Mouse (Mus musculus) lung, embryonic 16.5 days (tissue): ENCODE results near the gene Hmgn3. TPM values are rescaled to one million over a fixed set of nuclear protein-coding genes. Genes with fewer than 3 reads are reported as not detected.
A peak's percentile ranks its signal among the peaks of the same experiment; 100 is the strongest.

ENCODE experiments used
- ATAC-seq: fragments of 200-750 bp; cut with Nextera tagmentation; 2 replicates; pipeline ENCODE4 v1.8.0; 2017; ENCODE audit warnings: low read depth, mild to moderate bottlenecking, moderate library complexity
- H3K27ac ChIP-seq: fragments of 300-500 bp; sonication (generic); 2 replicates; pipeline ENCODE4 v1.5.1; 2014; ENCODE audit warnings: mild to moderate bottlenecking, control low read depth, low read length
- H3K27me3 ChIP-seq: fragments of 300-500 bp; sonication (generic); 2 replicates; pipeline ENCODE4 v1.6.1; 2014; ENCODE audit warnings: low read depth, low read length, mixed read lengths; ENCODE audit not compliant: control insufficient read depth, insufficient read depth
- H3K36me3 ChIP-seq: fragments of 300-500 bp; sonication (generic); 2 replicates; pipeline ENCODE4 v1.6.1; 2014; ENCODE audit warnings: low read length; ENCODE audit not compliant: control insufficient read depth, insufficient read depth
- H3K4me1 ChIP-seq: fragments of 300-500 bp; sonication (generic); replicated peaks from 2 replicates; pipeline ENCODE4 v1.6.1; 2014; ENCODE audit warnings: low read length, mixed read lengths; ENCODE audit not compliant: control insufficient read depth, insufficient read depth
- H3K4me2 ChIP-seq: fragments of 300-500 bp; sonication (generic); 2 replicates; pipeline ENCODE4 v1.6.1; 2014; ENCODE audit warnings: low read depth, low read length, control low read depth
- H3K4me3 ChIP-seq: fragments of 300-500 bp; sonication (generic); 2 replicates; pipeline ENCODE4 v1.5.1; 2014; ENCODE audit warnings: mild to moderate bottlenecking, low read length, control low read depth
- H3K9ac ChIP-seq: fragments of 300-500 bp; sonication (generic); 2 replicates; pipeline ENCODE4 v1.6.1; 2014; ENCODE audit warnings: low read length, control low read depth
- H3K9me3 ChIP-seq: fragments of 300-500 bp; sonication (generic); 2 replicates; pipeline ENCODE4 v1.6.1; 2016; ENCODE audit warnings: low read length; ENCODE audit not compliant: control insufficient read depth
- WGBS: fragments of 180-500 bp; shearing (Covaris S2); extraction: QIAGEN DNeasy Blood & Tissue Kit; methylation state at CpG from one replicate; pipeline ENCODE4 v1.1.7; 2014; 5-methylcytosine and 5-hydroxymethylcytosine counted together
- polyA plus RNA-seq: library from polyadenylated mRNA; unstranded; fragments of >200 nt; fragmentation: Nextera tagmentation; extraction: Ambion mirVana; gene quantifications from 2 replicates; pipeline ENCODE4 v1.2.1, GENCODE M21; 2015

Hmgn3 gene
- polyA plus RNA-seq, 1 experiment from 2014 or later: 92.0 TPM

GRCm38 (mm10) chr9:83117486-83117885 lies 29.0 kb downstream of the Hmgn3 start:
- no peaks in the 10 kb centered on the region for H3K36me3 ChIP-seq
- no peak for ATAC-seq
- H3K4me2 ChIP-seq: no peak overlapping the region
- H3K9ac ChIP-seq: no peak overlapping the region
- no peaks in the 10 kb centered on the region for H3K9me3 ChIP-seq
- WGBS: 81% methylated on average over 7 of the region's 7 CpGs
- H3K4me1 ChIP-seq: no peaks in the 10 kb centered on the region
- no peak overlapping the region for H3K27ac ChIP-seq
- no peaks in the 10 kb centered on the region for H3K27me3 ChIP-seq
- H3K4me3 ChIP-seq: no peak overlapping the region

DNA sequence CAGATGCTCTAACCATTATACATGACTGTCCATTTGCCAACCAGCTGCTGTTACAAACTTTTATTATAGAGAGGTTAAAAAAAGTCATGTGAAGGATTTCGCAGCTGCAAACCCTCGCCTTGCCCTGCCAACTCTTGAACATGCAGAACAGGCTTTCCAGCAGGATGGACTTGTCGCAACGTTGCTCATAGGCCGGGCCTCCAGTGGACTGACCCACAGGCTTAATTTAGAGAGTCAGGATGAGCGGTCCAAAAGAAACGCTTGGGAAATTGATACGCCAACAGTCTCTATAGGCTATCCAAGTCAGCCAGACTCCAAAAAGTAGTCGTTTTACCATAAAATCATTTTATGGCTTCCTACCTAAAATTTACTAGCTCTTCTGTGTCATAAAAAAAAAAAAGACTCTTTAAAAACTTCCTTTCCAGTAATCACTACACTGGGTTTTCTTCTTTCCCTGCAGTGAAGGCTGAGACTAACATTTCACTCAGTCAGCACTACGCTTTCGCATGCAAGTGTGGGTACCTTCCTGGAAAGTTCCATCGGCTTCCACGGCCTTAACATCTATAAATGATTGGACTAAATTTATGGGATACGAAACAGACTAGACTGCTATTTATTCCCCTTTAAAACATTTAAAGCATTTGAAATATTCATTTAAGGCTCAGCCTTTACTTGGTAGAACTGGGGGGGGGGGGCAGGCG lies 29.6 kb downstream of the Hmgn3 start:
- Histone ChIP-seq H3K9me3 (no peaks in the 10 kb centered on the region), H3K4me3 (no peak overlapping the region), H3K27me3 (no peaks in the 10 kb centered on the region), H3K9ac (no peak overlapping the region), H3K36me3 (no peaks in the 10 kb centered on the region), H3K27ac (no peak overlapping the region), H3K4me2 (no peak overlapping the region), H3K4me1 (no peaks in the 10 kb centered on the region)
- 92% methylated on average over 15 of the region's 15 CpGs for WGBS
- no peak for ATAC-seq

DNA sequence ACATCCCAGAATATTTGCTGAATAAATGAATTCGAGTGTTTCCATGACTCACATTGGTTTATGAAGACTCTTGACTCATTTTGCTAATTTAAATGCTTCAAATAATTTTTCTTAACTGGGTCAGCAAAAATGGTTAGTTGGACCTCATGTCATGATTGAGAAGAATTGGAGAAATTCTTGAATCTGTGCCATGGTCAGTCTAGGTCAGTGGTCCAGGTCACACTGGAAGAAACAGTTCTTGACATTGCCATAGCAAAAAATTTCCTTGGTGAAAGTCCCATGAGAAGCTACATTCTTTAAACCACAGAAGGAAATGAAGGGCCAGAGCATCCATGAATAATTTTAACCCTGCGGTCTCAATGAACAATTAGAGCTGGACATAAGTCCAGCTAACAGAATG lies 30.8 kb downstream of the Hmgn3 start:
- H3K4me3 ChIP-seq: no peak overlapping the region
- ATAC-seq: no peak
- H3K4me1 ChIP-seq: no peaks in the 10 kb centered on the region
- H3K9ac ChIP-seq: no peak overlapping the region
- no peaks in the 10 kb centered on the region for H3K36me3 ChIP-seq
- H3K9me3 ChIP-seq: no peaks in the 10 kb centered on the region
- no peaks in the 10 kb centered on the region for H3K27me3 ChIP-seq
- no peak overlapping the region for H3K4me2 ChIP-seq
- 87% methylated on average over 2 of the region's 2 CpGs for WGBS
- no peak overlapping the region for H3K27ac ChIP-seq

DNA sequence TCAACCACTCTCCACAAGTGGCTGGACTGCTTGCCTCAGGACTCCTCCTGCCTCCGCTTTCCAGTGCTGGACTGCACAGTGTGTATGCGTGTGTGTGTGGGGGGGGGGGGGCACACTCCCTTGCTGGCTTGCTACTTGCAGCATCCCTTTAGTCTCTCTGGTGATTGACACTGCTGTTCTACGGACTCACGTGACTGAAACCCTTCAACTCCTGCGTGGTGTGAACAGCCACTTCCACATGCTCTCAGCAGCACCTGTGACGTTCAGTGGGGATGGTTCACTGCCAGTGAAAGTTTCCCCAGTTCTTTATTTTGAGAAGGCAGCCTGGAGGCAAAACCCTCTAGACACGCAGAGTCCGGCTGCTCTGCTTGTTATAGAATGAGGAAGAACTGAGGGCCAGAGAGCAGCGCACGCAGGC lies 32.7 kb downstream of the Hmgn3 start:
- no peaks in the 10 kb centered on the region for H3K27me3 ChIP-seq
- no peaks in the 10 kb centered on the region for H3K4me1 ChIP-seq
- no peak overlapping the region for H3K9ac ChIP-seq
- no peak overlapping the region for H3K27ac ChIP-seq
- 67% methylated on average over 10 of the region's 10 CpGs for WGBS
- no peak overlapping the region for H3K4me2 ChIP-seq
- 0 out of 2 replicates have a peak, but pooled peaks have one; percentile 23 for ATAC-seq
- no peaks in the 10 kb centered on the region for H3K36me3 ChIP-seq
- no peaks in the 10 kb centered on the region for H3K9me3 ChIP-seq
- no peak overlapping the region for H3K4me3 ChIP-seq

DNA sequence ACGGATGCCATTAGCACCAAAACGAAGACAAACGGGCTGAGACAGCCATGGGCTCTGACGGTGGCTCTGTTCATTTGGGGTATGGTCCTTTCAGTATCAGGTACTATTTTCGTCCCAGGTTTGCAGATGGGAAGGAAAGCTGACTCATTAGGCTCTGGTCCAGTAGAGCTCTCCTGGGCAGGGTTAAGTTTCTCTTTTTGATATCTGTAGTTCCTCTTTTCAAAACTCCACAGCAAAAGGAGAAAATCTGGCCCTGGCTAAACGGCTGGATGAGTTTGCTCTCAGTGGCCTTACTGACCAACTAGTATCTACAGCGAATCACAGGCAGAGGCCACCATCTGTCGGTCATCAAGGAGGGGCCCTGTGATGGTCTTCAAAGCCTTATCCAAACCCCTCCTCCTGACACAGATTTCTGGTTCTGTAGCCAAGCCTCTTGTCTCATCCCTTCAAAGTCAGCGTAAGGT lies 34.1 kb downstream of the Hmgn3 start:
- 63% methylated on average over 9 of the region's 9 CpGs for WGBS
- no peak for ATAC-seq
- H3K9ac ChIP-seq: no peak overlapping the region

GRCm38 (mm10) chr9:83111789-83112188 lies 34.7 kb downstream of the Hmgn3 start:
- H3K4me2 ChIP-seq: no peak overlapping the region
- no peak for ATAC-seq
- no peak overlapping the region for H3K9ac ChIP-seq
- WGBS: 77% methylated on average over 3 of the region's 3 CpGs
- no peaks in the 10 kb centered on the region for H3K27me3 ChIP-seq
- H3K36me3 ChIP-seq: no peaks in the 10 kb centered on the region
- H3K4me1 ChIP-seq: no peaks in the 10 kb centered on the region
- no peak overlapping the region for H3K27ac ChIP-seq
- H3K9me3 ChIP-seq: no peaks in the 10 kb centered on the region
- H3K4me3 ChIP-seq: no peak overlapping the region

More for the DNA sequence above, 34.1 kb downstream of the Hmgn3 start:
- no peaks in the 10 kb centered on the region for H3K36me3 ChIP-seq
- H3K4me3 ChIP-seq: no peak overlapping the region
- H3K27me3 ChIP-seq: no peaks in the 10 kb centered on the region
- no peak overlapping the region for H3K27ac ChIP-seq
- no peaks in the 10 kb centered on the region for H3K9me3 ChIP-seq
- no peaks in the 10 kb centered on the region for H3K4me1 ChIP-seq
- H3K4me2 ChIP-seq: no peak overlapping the region

DNA sequence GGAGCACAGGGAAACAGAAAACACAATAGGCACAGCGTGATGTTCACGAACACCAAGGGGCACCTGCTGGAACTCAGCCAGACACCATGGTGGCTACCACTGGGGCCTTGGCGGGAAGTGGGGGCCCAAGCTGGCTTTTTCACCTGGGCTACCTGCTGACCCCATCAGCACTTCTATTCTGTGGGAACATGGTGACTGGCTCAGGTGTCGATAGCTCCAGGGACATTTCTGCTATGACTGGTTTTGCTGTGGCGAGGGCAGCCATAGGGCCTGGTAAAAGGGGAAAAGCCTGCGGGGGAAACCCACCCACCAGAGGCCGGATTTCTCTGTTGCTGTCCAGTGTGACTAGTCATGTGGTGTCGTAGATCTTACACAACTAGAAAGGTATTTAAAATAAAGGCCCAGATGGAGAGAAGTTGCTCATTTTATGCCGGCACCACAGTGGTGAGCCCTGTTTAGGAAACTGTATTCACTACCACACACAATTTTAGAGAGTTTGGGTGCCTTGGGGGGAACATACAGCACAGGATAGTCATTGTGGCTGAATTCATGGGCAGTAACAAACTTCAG lies 35.3 kb downstream of the Hmgn3 start:
- Histone ChIP-seq H3K4me3 (no peak overlapping the region), H3K9me3 (no peaks in the 10 kb centered on the region), H3K4me2 (no peak overlapping the region), H3K36me3 (no peaks in the 10 kb centered on the region), H3K9ac (no peak overlapping the region), H3K27me3 (no peaks in the 10 kb centered on the region), H3K4me1 (no peaks in the 10 kb centered on the region), H3K27ac (no peak overlapping the region)
- 84% methylated on average over 9 of the region's 9 CpGs for WGBS
- ATAC-seq: no peak

DNA sequence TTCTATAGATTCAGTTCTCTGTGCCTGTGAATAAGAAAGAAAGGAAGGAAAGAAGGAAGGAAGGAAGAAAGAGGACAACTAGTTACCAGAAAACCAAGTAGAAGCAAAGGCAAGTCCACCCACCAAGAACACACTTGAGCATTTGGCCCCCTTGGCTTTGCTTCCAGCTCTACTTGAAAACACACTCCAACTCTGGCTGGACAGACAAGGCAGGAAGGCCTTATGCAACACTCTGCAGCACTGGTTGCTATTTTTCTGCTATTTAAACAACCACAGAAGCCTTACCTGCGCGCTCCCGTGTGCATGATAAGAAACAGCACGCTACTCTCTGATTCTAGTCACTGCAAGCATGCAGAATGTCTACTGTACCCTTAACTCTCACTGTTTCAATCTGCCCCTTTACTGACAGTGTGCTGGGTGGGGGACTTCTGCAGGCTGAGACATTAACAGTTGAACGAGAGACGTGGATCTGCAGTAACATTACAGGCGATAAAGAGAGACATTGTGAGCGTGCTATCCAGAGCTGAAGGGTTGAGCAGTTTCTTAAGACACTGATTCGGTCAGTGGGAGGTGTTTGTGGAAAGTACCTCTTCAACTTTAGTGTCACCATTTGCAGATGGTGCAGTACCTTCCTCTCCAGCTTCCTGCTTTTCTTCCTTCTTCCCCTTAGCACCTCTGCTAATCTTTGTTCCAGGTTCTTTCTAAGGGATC lies 35.9 kb downstream of the Hmgn3 start:
- no peaks in the 10 kb centered on the region for H3K9me3 ChIP-seq
- H3K27ac ChIP-seq: no peak overlapping the region
- ATAC-seq: peak; percentile 43; the same call in 1 of the 2 replicates
- WGBS: 75% methylated on average over 9 of the region's 9 CpGs
- H3K4me2 ChIP-seq: no peak overlapping the region
- no peaks in the 10 kb centered on the region for H3K27me3 ChIP-seq
- H3K4me3 ChIP-seq: no peak overlapping the region
- H3K4me1 ChIP-seq: no peaks in the 10 kb centered on the region
- no peaks in the 10 kb centered on the region for H3K36me3 ChIP-seq
- no peak overlapping the region for H3K9ac ChIP-seq

GRCm38 (mm10) chr9:83109705-83110104 lies 36.8 kb downstream of the Hmgn3 start:
- Histone ChIP-seq H3K4me2 (no peak overlapping the region), H3K4me3 (no peak overlapping the region), H3K9ac (no peak overlapping the region), H3K9me3 (no peaks in the 10 kb centered on the region), H3K36me3 (no peaks in the 10 kb centered on the region), H3K27me3 (no peaks in the 10 kb centered on the region), H3K4me1 (no peaks in the 10 kb centered on the region), H3K27ac (no peak overlapping the region)
- WGBS: 85% methylated on average over 6 of the region's 6 CpGs
- ATAC-seq: no peak
